Mouse (Mus musculus): ENCODE results near the gene Zbtb2.
A peak's percentile ranks its signal among the peaks of the same experiment; 100 is the strongest.
"Not testable (repeated sequence)": the region's sequence is repeated elsewhere in the genome, so short reads cannot be mapped to it uniquely, and the experiment has no call there.

Zbtb2 gene

GRCm38 (mm10) chr10:4387701-4388383, at the start of gene Zbtb2:
Gene Zbtb2 (minus strand): TSS chr10:4388108.
- peak; percentile 53 to 56 for DNase-seq (ENCODE audit: low spot score in 2 of 2)

DNA sequence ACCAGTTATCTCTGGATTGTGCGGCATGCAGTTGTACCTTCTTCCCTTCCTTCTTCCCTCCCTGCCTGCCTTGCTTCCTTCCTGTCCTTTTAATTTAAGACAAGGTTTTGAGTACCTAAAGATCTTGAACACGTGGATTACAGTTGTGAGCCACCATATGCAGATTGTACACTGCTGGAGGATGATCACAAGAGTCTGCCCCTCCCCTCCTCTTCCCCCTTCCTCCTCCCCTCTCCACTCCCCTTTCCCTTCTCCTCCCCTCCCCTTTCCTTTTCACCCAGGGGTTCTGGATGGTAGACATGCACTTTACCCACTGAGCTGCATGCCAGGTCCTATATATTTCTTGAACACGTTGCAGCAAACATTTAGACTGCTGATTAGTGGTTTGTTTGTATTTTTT, 47.5 kb upstream of the Zbtb2 start:
- no peak for DNase-seq (ENCODE audit: low spot score in 2 of 2)

DNA sequence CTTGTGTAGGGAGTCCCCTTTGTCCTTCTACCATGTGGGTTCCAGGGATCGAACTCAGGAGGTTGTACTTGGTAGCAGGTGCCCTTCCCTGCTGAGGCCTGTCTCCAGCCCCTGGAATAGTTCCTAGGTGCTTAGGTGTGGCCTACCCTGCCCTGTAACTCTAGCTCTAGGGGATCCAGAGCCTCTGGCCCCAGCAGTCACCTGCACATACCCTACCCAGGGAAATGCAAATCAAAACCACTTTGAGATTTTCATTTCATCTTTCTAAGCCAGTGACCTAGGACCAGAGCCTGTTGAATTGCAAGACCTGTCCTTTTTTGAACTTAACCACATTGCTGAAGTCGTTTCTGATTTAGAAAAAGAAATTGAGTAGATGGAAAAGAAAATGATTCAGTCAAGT, 46.0 kb upstream of the Zbtb2 start:
- DNase-seq (ENCODE audit: low spot score in 2 of 2): not testable (repeated sequence)

- DNase-seq (ENCODE audit: low spot score in 2 of 2): no peak
Observed at GRCm38 (mm10) chr10:4432996-4433755, 45.3 kb upstream of the Zbtb2 start.

DNA sequence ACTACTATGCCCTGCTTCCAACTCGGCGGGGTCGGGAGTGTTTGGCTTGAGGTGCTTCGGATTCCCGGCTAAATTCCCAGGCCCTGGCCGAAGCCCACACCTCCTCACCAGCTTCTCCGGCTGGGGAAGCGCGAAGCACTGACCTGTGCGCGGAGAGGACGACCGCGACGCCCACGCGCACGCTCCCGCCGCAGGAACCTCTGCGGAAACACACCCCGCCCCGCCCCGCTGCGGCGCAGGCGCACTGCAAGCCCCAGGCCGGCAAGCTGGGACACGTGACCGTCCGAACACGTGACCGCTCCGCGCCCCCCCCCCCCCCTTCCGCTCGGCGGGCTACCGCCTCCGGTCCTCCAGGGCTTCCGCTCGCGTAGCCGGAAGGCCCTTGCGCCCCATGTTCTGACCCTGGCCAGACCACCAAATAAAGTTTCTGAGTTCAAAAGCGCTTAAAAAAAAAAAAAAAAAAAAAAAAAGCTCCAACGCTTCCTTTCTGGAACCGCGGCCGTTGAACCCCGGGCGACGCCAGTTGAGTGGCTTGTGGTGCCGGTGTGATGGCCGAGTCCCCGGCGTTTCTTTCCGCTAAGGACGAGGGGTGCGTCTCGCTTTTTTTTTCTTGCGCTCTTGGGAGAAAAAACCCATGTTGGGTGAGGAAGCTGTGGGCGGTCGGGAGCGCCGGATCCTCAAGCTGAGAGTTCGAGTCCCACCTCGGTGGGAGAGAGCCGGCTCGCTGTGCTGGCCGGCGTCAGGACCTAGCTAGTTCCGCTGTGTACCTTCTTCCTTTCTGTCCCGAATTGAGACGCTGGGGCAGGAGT, 44.4 kb upstream of the Zbtb2 start, which contains the start of the genes Rmnd1 and Armt1:
TSS of gene Rmnd1 (minus strand) at position 266 of the 809 bp plus-strand sequence.
TSS of gene Armt1 (plus strand) at position 345 of the 809 bp plus-strand sequence.
- DNase-seq (ENCODE audit: low spot score in 2 of 2): peak; percentile 92 to 96

- no peak for DNase-seq (ENCODE audit: low spot score in 2 of 2)
Observed at GRCm38 (mm10) chr10:4431746-4432122, 43.8 kb upstream of the Zbtb2 start.

GRCm38 (mm10) chr10:4430826-4431225, 42.9 kb upstream of the Zbtb2 start:
- no peak for DNase-seq (ENCODE audit: low spot score in 2 of 2)

DNA sequence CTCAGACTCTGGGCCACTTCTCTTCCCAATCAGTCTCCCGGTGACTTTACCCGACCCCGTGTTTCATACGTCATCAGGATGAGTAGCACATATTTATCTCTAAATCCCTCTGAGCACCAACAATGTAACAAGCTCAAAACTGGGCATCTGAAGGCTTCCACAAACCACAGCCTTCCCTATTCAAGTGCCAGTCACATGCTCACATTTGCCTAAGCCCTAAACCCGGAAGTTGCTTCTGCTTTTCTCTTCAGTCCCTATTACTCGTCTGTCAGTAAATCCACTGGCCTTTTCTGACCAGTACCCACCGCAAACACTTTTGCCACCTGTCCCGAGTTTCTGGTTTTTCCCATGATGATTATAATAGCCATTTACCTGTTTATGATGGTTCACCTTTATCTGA, 42.5 kb upstream of the Zbtb2 start:
- no peak for DNase-seq (ENCODE audit: low spot score in 2 of 2)

DNA sequence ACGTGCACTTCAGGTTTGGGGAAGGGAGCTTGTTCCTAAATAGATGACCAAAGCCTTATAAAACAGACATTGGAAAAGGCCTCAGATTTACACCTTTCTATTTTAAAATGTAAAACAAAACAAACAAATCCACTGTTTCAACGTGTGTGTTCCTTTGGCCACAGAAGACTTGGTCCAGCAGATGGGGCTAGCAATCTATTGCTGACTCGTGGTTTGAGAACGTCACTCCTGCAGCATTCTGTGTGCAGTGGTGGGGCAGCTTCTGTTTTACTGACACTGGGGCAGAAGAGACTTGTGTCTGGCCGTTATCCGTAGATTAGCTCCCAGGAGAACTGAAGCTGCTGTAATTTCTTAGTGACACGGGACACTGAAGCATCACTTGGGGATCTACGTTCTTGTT, 37.3 kb upstream of the Zbtb2 start:
- no peak for DNase-seq (ENCODE audit: low spot score in 2 of 2)

DNA sequence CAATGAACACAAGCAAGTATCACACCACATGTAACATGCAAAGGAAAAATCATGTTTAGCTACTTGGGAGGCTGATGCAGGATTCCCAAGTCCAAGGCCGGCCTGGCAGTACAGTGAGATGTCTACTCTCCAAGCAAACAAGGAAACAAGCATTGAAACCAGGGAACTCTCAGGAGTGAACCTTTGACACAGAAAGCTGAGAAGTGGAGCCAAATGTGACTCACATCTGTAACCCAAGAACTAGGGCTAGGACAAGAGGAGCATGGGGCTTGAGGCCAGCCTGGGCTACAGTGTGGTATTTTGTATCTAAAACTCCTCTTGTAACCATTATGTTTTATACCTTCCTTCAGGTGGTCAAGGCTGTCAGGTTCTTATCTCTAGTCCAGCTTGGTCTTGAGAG, 19.3 kb upstream of the Zbtb2 start:
- DNase-seq (ENCODE audit: low spot score in 2 of 2): no peak

DNA sequence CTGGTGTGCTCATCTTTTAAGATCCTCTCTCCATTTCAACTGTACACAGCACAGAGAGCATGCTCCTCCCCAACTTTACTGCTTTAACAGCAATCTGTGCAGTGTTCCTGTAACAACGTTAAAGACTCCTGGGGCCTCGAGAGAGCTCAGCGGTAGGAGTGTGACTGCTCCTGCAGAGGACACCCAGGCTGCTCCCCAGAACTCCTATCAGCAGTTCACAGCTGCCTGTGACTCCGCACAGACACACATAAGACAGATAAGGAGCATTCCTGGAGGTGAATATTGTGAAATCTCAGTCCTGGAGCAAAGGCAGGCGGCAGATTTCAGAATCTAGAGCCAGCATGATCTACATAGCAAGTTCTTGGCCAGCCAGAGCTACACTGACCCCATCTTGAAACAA, 17.6 kb upstream of the Zbtb2 start:
- no peak for DNase-seq (ENCODE audit: low spot score in 2 of 2)

GRCm38 (mm10) chr10:4404895-4405491, 17.1 kb upstream of the Zbtb2 start:
- peak; percentile 44 to 48 for DNase-seq (ENCODE audit: low spot score in 2 of 2)

GRCm38 (mm10) chr10:4398058-4398457, 10.2 kb upstream of the Zbtb2 start:
- no peak for DNase-seq (ENCODE audit: low spot score in 2 of 2)

GRCm38 (mm10) chr10:4395321-4395720, 7.4 kb upstream of the Zbtb2 start:
- peak; percentile 39 to 46 for DNase-seq (ENCODE audit: low spot score in 2 of 2)

DNA sequence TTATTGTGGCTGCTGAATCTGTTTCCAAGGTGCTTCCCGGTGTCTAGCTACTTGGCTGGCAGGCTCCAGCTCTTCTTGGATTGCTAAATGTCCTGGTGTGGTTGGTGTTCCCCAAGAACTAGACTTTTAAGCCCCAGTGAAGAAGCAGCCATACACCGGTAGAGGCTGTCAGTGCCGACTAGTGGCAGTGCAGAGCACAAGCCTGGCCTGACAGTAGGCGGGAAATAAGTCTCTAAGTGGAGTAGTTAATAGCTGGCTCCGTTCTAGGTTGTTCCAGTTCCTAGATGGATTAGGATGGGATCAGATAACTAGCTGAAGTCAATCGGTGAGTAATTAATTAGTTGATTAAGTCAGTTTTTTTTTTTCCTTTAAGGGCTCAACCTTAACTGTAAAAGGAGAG, 3.9 kb upstream of the Zbtb2 start:
- peak in 1 of 2 experiments; percentile 50 for DNase-seq (ENCODE audit: low spot score in 2 of 2)

GRCm38 (mm10) chr10:4391076-4391475, 3.2 kb upstream of the Zbtb2 start:
- DNase-seq (ENCODE audit: low spot score in 2 of 2): no peak

GRCm38 (mm10) chr10:4390550-4390949, 2.6 kb upstream of the Zbtb2 start:
- no peak for DNase-seq (ENCODE audit: low spot score in 2 of 2)

DNA sequence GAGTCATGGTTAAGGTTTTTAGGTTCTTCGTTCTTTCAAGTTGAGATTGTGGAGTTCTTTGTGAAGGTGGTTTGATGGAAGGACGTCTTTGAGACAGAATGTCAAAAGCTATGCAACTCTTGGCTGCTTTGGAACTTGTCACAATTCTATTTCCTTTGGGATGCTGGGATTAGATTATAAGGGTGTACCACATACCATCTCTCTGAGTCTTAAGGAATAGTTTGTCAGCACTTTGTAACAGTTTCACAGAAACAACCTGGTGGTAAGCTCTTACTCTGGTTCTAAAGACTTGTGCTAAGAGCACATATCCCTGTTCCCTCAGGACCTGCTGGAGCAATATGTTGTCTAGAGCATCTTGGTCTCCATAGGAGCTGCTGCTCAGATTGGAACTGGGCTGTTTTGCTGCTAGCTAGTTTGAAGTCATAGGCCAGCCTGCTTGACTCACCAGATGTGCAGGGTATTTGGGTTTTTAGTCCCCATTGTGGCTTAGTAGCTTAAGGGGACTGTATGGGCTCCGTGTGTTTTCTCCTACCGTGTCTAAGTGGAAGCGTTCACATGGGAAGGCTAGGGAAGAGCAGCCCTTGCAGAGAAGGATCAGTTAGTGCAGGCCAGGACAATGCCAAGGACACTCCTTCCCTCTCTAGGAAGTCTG, 1.7 kb upstream of the Zbtb2 start:
- DNase-seq (ENCODE audit: low spot score in 2 of 2): no peak

DNA sequence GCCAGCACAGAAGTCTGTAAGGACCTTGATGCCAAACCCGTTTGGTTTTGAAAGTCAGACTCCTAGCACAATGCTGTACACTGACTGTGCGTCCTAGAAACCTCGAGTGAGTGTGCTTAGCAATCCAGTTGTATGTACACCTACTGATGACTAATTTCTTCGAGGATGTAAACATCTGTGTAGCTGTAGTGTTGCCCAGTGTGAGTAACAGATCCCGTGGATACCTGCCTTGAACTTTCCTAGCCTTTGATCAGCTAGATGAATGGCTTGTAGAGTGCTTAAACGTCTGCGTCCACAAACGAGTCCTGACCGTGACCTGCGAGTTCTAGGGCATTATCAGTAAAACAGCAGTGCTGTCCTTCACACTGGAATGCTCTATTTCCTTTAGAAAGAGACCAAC, 1.1 kb upstream of the Zbtb2 start:
- DNase-seq (ENCODE audit: low spot score in 2 of 2): no peak

DNA sequence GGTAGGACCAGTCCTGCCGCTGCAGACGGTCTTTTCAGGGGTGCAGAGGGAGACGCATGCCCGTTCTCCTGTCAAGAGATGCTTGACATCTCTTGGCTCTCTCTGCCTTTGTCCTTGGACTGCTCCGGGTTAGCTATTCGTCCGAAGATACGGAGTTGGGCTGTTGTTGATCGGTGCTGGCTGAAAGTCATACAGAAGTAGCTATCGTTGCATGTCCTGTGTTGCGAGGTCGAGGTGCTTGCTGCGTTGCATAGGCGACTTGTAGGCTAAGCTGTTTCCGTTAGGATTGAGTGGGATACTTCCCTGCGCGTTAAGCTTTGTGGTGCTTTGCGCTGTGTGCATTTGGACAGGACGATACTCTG, 457 bp upstream of the Zbtb2 start:
- DNase-seq (ENCODE audit: low spot score in 2 of 2): no peak
